Mouse (Mus musculus) bone marrow macrophage, adult 2 months (primary cell): ENCODE measurements around the gene Zfp213. TPM values are rescaled to one million over a fixed set of nuclear protein-coding genes. Genes with fewer than 3 reads are reported as not detected.
"Not testable (repeated sequence)": the region's sequence is repeated elsewhere in the genome, so short reads cannot be mapped to it uniquely, and the experiment has no call there.

ENCODE experiments used
- H3K27ac ChIP-seq: 2 replicates; pipeline ENCODE4 v1.5.1; 2012; ENCODE audit warnings: low read depth, low read length; ENCODE audit not compliant: insufficient read depth
- H3K4me1 ChIP-seq: 2 replicates; pipeline ENCODE4 v1.6.1; 2012; ENCODE audit warnings: low read length; ENCODE audit not compliant: control insufficient read depth, insufficient read depth
- H3K4me3 ChIP-seq: 2 replicates; pipeline ENCODE4 v1.5.1; 2012; ENCODE audit warnings: mild to moderate bottlenecking, low read length, moderate library complexity; ENCODE audit not compliant: insufficient read depth
- CTCF ChIP-seq: IDR thresholded peaks from 2 replicates; pipeline ENCODE4 v1.5.1; 2012; ENCODE audit warnings: low read depth, mild to moderate bottlenecking, low read length, moderate library complexity
- POLR2A ChIP-seq: IDR thresholded peaks from 2 replicates; pipeline ENCODE4 v1.6.1; 2012; ENCODE audit warnings: mild to moderate bottlenecking, low read depth, low read length, borderline replicate concordance
- polyA plus RNA-seq: library from polyadenylated mRNA; stranded (reverse); fragments of >200 nt; gene quantifications from 2 replicates; pipeline ENCODE4 v1.2.4, GENCODE M21; 2012; ENCODE audit not compliant: missing spikeins, insufficient read depth, insufficient read length

The Zfp213 gene
- polyA plus RNA-seq, 1 experiment = 4.1 TPM

DNA sequence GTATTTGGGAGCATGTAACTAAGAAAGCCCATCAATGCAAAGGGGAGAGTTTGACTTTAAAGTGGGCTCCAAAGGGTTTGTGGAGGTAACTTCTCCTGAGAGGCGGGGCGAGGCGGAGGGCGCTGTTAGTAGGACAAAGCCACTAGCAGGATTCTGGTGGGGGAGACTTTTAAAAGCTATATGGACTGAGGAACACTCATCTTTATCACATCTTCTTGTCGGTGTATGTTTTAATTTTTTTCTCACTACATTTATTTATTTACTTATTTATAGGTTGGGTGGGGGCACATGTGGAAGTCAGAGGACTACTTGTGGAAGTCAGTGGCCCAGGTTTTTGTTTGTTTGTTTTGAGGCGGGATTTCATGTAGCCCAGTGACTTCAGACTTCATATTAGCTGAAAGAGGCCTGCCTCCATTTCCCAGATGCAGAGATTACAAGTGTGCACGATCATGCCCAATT lies 35.6 kb upstream of the Zfp213 start:
- peaks cover 10% of the 10 kb centered on the region for H3K4me1 ChIP-seq
- peak overlapping the region; percentile 69 for H3K4me3 ChIP-seq
- TF ChIP-seq CTCF (no peak), POLR2A (no peak)
- H3K27ac ChIP-seq = peak overlapping the region; percentile 50

DNA sequence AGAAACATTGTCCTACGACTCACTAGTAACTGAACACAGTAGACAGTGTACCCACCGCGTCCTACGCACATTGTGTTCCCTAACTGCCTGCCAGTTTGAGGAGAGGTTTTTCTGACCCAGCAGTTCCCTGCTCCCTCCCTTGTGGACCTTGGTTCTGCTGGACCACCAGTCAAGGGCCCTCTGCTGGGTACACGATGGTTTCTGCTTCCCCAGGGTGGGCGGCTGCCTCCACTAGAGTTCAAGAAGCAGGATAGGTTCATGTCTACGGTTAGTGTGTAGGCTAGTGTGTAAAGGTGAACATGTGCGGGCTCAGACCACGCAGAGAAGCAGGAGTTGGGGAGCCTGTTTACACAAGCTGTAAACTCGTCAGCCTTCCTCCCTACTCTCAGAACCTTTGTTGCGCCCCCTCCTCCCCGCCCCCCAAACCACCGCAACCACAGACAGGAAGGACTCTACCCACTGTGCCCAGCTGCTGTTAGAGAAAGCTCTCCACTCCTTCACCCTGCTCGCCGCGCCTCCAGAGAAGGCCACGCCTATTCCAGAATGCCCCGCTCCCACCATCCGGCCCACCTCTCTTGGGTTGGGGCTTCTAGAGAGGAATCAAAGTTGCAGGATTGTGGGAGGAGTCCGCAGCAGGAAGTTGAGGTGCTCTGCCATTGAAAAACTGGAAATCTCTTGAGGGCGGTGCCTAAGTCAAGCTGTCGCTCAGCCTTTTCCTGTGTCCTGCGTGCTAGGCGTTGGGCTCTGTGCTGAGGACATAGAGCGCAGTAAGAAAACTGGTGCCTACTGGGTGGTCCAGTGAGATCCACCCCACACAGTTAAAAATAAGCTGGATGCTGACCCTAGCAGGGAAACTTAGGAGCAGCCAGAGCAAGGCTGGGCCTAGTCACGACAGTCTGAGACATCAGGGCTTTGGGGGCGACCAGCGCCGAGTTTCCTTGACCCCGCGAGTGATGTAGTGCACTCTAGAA lies 34.8 kb upstream of the Zfp213 start, which contains the start of gene Zfp13:
Zfp13 (minus strand) TSS at position 906 of the 971 bp plus-strand sequence.
- H3K4me1 ChIP-seq = peaks cover 10% of the 10 kb centered on the region
- H3K27ac ChIP-seq = peak within 1 kb of the TSS; percentile 50
- peak within 1 kb of the TSS; percentile 69 for H3K4me3 ChIP-seq
- TF ChIP-seq CTCF (no peak), POLR2A (peak; percentile 86; the same call in 1 of the 2 replicates)

- H3K4me1 ChIP-seq = peaks cover 22% of the 10 kb centered on the region
- H3K27ac ChIP-seq, H3K4me3 ChIP-seq: not testable (repeated sequence)
Measured at GRCm38 (mm10) chr17:23595139-23595538, 31.1 kb upstream of the Zfp213 start.

DNA sequence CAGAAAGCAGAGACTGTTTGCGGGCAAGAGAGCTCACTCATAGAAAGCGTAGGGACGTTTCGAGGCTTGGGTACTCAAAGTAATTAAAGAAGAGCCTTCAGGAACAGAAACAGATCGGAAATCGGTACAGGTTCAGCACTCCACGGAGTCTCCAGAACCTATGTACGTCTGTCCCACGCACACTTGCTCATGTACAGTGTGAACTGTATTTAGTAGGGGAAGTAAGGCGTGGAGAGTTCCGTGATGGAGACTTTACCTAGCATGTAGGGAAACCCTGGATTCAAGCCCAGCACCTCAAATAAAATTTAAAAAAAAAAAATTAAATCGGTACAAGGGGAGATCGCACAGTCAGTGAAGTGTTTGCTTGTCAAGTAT lies 28.9 kb upstream of the Zfp213 start:
- TF ChIP-seq POLR2A = no peak
- TF ChIP-seq CTCF = no peak
- peaks cover 12% of the 10 kb centered on the region for H3K4me1 ChIP-seq
- no peak overlapping the region for H3K27ac ChIP-seq
- peak overlapping the region; percentile 46 for H3K4me3 ChIP-seq

DNA sequence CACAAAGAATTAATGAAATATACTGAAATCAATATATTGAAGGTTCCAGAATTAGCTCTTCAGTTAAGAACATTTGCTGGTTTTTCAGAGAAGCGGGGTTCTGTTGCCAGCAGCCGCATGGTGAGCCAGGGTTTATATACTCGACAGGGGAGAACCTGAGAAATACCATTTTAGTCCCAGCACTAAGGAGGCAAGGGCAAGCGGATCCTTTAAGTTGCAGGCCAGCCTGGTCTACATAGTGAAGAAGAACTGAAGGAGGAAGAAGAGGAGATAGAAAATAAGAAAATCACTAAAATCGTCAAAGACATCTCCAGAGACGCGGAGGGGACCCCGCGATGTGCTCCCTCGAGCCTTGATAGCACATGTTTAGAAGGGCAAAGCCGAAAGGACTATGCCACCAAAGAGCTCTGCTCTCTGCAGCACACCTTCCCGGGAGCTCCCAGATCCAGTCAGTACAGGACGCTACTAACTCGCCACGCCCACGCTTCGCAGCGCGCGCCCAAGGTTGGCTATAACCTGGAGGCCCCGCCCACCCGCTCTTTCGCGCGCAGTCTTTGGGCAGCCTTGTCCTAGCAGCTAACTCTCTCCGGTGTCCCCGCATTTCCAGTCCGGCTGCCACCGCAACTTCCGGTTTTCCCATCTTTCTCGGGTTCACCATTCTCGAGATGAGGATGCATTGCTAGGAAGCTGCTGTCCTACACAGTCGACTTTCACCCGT lies 28.3 kb upstream of the Zfp213 start:
- H3K27ac ChIP-seq = no peak overlapping the region
- peaks cover 12% of the 10 kb centered on the region for H3K4me1 ChIP-seq
- no peak for TF ChIP-seq POLR2A
- TF ChIP-seq CTCF = no peak
- peak overlapping the region; percentile 46 for H3K4me3 ChIP-seq

- peaks cover 16% of the 10 kb centered on the region for H3K4me1 ChIP-seq
- no peak overlapping the region for H3K27ac ChIP-seq
- H3K4me3 ChIP-seq = no peak overlapping the region
- no peak for TF ChIP-seq CTCF
- TF ChIP-seq POLR2A = no peak
Measured at GRCm38 (mm10) chr17:23587253-23587652, 23.2 kb upstream of the Zfp213 start.

DNA sequence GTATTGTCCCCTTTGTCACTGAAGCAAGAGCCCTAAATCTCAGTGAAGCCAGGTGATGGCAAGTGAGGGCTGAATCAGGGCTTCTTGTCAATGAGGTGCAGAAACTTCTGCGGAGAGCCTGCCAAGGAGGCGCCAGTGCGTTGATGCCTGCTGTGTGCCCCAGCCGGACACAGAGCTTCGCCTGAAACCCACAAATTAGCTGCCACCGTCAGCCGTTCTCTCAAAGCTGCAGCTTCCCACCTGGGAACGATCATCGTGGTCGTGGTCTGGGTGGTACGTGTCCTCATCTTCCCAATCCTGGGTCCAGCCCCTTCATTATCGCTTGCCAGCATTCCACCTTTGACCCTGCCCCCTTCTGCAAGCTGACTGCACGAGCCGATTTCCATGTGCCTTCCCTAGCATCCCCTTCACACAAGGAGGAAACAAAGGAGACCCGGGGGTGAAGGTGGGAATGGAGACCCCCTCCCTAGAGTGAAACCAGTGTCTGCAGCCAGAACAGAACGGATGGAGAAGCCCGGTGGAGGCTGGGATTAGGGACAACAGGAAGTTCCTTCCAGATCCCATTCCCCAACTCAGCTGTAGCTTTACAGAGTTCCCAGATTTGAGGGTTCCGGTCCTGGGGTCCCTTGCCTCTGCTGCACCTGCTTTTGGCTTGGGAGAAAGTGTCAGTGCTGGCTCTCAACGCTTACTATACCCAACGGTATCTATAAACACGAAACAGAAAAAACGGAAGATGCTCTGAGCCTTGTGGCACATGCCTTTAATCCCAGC lies 21.9 kb upstream of the Zfp213 start:
- H3K4me3 ChIP-seq = peak overlapping the region; percentile 61
- H3K27ac ChIP-seq = no peak overlapping the region
- H3K4me1 ChIP-seq = peaks cover 4% of the 10 kb centered on the region
- TF ChIP-seq POLR2A (no peak), CTCF (no peak)

GRCm38 (mm10) chr17:23584786-23585185 lies 20.7 kb upstream of the Zfp213 start:
- TF ChIP-seq POLR2A (no peak), CTCF (no peak)
- no peak overlapping the region for H3K4me3 ChIP-seq
- no peak overlapping the region for H3K27ac ChIP-seq
- peaks cover 4% of the 10 kb centered on the region for H3K4me1 ChIP-seq

- TF ChIP-seq POLR2A (no peak), CTCF (no peak)
- no peak overlapping the region for H3K27ac ChIP-seq
- no peak overlapping the region for H3K4me3 ChIP-seq
- H3K4me1 ChIP-seq = no peaks in the 10 kb centered on the region
Measured at GRCm38 (mm10) chr17:23575951-23576552, 12.0 kb upstream of the Zfp213 start.
